Mouse (Mus musculus) liver, embryonic 12.5 days (tissue): Measurements from ENCODE around the gene Pou2f3. TPM values are rescaled to one million over a fixed set of nuclear protein-coding genes. Genes with fewer than 3 reads are reported as not detected.

Experiments used
- ATAC-seq: fragments of 200-750 bp; cut with Nextera tagmentation; 2 replicates; pipeline ENCODE4 v1.8.0; 2017; ENCODE audit warnings: moderate number of reproducible peaks, mild to moderate bottlenecking, moderate library complexity
- H3K27ac ChIP-seq: fragments of 300-500 bp; sonication (generic); 2 replicates; pipeline ENCODE4 v1.5.1; 2016; ENCODE audit warnings: mild to moderate bottlenecking
- H3K27me3 ChIP-seq: fragments of 300-500 bp; sonication (generic); replicated peaks from 2 replicates; pipeline ENCODE4 v1.6.1; 2016; ENCODE audit warnings: mild to moderate bottlenecking, moderate library complexity
- H3K36me3 ChIP-seq: fragments of 300-500 bp; sonication (generic); 2 replicates; pipeline ENCODE4 v1.6.1; 2016; ENCODE audit warnings: mild to moderate bottlenecking, moderate library complexity
- H3K4me1 ChIP-seq: fragments of 300-500 bp; sonication (generic); 2 replicates; pipeline ENCODE4 v1.6.1; 2016
- H3K4me2 ChIP-seq: fragments of 300-500 bp; sonication (generic); 2 replicates; pipeline ENCODE4 v1.6.1; 2016; ENCODE audit warnings: mild to moderate bottlenecking, moderate library complexity
- H3K4me3 ChIP-seq: fragments of 300-500 bp; sonication (generic); 2 replicates; pipeline ENCODE4 v1.5.1; 2016; ENCODE audit warnings: mild to moderate bottlenecking, moderate library complexity
- H3K9ac ChIP-seq: fragments of 300-500 bp; sonication (generic); 2 replicates; pipeline ENCODE4 v1.6.1; 2016; ENCODE audit warnings: mild to moderate bottlenecking, moderate library complexity
- H3K9me3 ChIP-seq: fragments of 300-500 bp; sonication (generic); replicated peaks from 2 replicates; pipeline ENCODE4 v1.6.1; 2016; ENCODE audit warnings: mild to moderate bottlenecking, moderate library complexity
- WGBS: fragments of 180-500 bp; shearing (Covaris S2); methylation state at CpG from one replicate; pipeline ENCODE4 v1.1.7; 2016; ENCODE audit not compliant: insufficient replicate concordance; 5-methylcytosine and 5-hydroxymethylcytosine counted together
- polyA plus RNA-seq: library from polyadenylated mRNA; unstranded; fragments of >200 nt; fragmentation: Nextera tagmentation; extraction: Ambion mirVana; gene quantifications from 2 replicates; pipeline ENCODE4 v1.2.1, GENCODE M21; 2016

Gene Pou2f3
- not detected in 2 replicates for polyA plus RNA-seq

DNA sequence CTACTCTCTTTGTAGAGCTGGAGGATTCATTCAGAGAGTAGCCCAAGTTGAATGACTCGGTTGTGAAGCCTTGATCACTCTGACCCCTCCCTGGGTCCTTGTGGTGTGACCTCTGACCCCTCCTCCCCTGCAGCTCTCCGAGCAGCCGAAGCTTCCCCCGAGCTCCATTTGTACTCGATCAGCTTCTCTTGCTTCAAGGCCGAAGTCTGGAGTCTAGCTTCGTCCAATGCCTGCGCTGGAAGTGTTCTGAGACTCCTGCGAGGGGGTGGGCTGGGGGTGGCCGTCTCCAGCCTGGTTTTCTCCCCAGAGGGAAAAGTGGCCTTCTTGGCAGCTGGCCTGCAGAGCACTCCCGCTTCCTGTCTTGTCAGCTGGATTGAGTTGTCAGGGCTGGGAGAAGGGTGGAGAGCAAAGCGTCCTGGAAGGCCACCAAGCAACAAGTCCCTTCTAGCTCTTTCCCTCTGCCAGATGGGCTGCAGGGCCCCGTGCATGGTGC lies at the start of gene Pou2f3:
Pou2f3 (minus strand) TSS at position 180 of the 493 bp plus-strand sequence.
- H3K4me2 ChIP-seq = 0 out of 2 replicates have a peak within 1 kb of the TSS, but pooled peaks have one; percentile 22
- no peaks in the 10 kb centered on the region for H3K9me3 ChIP-seq
- ATAC-seq = no peak
- no peak within 1 kb of the TSS for H3K27ac ChIP-seq
- H3K36me3 ChIP-seq = no peaks in the 10 kb centered on the region
- WGBS = 12% methylated on average over 13 of the region's 13 CpGs
- no peak within 1 kb of the TSS for H3K4me3 ChIP-seq
- H3K4me1 ChIP-seq = peaks cover 14% of the 10 kb centered on the region
- H3K9ac ChIP-seq = no peak within 1 kb of the TSS
- peaks cover 69% of the 10 kb centered on the region for H3K27me3 ChIP-seq

DNA sequence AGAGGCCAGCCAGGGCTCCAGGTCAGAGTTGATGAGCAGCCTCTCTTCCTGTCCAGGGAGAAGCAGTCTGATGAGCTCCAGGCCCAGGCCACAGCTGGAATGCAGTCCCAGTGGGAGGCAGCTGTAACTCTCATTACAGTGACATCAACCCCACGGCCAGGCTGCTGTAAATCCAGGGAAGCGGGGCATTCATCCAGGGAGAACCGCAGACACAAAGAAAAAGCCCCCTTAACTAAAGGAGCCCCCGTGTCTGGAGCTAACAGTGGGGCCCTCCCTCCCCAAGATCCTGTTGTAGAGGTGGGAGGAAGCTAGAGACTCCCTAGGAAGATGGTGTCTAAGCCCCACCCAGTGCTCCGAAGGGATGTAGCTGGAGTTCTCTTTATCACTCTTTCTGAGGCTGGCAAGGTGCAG lies 43.1 kb upstream of the Pou2f3 start:
- no peak overlapping the region for H3K9ac ChIP-seq
- peaks cover 29% of the 10 kb centered on the region for H3K4me1 ChIP-seq
- 56% methylated on average over 5 of the region's 5 CpGs for WGBS
- H3K4me2 ChIP-seq = no peak overlapping the region
- ATAC-seq = no peak
- peak overlapping the region; percentile 2; the same call in 1 of the 2 replicates for H3K27ac ChIP-seq
- 0 out of 2 replicates have a peak, but pooled peaks cover 7% of the 10 kb centered on the region for H3K27me3 ChIP-seq
- no peaks in the 10 kb centered on the region for H3K36me3 ChIP-seq
- no peak overlapping the region for H3K4me3 ChIP-seq
- H3K9me3 ChIP-seq = no peaks in the 10 kb centered on the region

DNA sequence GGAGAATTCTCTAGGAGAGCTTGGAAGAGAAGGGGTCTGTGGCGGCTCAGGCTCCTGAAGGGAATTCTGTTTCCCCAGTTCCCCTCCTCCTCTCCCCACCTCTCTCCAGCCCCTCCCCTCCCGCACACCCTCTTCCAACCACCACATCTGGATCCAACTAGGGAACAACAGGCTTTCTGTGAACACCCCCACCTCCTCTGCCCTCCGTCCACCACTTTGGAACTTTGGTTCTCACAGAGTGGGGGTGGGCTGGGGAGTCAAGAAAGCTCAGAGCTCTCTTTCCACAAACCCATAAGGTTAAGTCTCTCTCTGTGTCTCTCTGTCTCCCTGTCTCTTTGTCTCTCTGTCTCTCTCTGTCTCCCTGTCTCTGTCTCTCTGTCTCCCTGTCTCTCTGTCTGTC lies 42.6 kb upstream of the Pou2f3 start:
- Histone ChIP-seq H3K9ac (no peak overlapping the region), H3K27me3 (0 out of 2 replicates have a peak, but pooled peaks cover 7% of the 10 kb centered on the region), H3K4me3 (no peak overlapping the region), H3K4me1 (peaks cover 33% of the 10 kb centered on the region), H3K27ac (no peak overlapping the region), H3K4me2 (no peak overlapping the region), H3K9me3 (no peaks in the 10 kb centered on the region), H3K36me3 (no peaks in the 10 kb centered on the region)
- WGBS = 70% methylated on average over 3 of the region's 3 CpGs
- ATAC-seq = no peak

DNA sequence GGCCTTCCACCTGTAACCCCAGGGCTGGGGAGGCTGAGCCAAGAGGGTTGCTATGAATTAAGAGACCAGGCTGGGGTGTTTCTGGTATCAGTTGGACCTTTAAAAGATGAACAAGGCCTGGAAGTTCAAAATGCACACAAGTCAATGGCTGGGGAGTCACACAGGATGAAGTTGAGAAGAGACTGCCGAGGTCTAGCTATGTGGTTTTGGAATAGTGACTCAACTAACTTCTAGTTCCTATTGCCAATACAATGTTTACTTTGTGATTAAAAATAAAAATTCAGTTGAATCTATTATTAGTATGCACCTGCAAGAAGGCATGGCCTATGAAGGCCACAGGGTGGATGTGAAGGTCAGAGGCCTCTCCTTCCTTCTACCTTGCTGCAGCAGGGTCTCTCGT lies 41.6 kb upstream of the Pou2f3 start:
- Histone ChIP-seq H3K9ac (no peak overlapping the region), H3K4me2 (no peak overlapping the region), H3K27me3 (0 out of 2 replicates have a peak, but pooled peaks cover 7% of the 10 kb centered on the region), H3K4me1 (peaks cover 32% of the 10 kb centered on the region), H3K27ac (no peak overlapping the region), H3K4me3 (no peak overlapping the region), H3K36me3 (no peaks in the 10 kb centered on the region), H3K9me3 (no peaks in the 10 kb centered on the region)
- ATAC-seq = no peak
- 53% methylated on average over 2 of the region's 2 CpGs for WGBS

DNA sequence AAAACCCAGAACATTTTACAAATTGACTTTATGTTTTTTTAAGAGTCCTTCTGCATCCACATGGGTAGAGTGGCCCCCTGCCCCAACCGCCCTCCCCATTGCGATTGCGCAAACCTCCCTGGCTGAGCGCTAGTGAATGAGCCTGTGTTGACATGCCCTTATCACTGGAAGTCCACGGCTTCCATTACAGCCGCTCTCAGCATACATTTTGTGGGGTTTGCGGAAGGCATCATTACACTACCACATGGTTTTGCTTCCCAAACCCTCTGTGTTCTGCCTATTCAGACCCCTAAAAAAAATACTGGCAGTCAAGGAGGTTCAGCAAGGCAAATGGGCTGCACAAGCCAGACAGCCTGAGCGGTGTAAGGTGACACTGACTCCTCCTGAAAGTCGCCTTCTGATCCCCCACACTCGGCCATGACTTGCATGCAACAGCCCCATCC lies 36.6 kb upstream of the Pou2f3 start:
- 0 out of 2 replicates have a peak overlapping the region, but pooled peaks have one; percentile 24 for H3K9ac ChIP-seq
- H3K27ac ChIP-seq = peak overlapping the region; percentile 52
- no peaks in the 10 kb centered on the region for H3K27me3 ChIP-seq
- H3K4me3 ChIP-seq = peak overlapping the region; percentile 16; the same call in 1 of the 2 replicates
- H3K4me1 ChIP-seq = peaks cover 65% of the 10 kb centered on the region
- peak; percentile 71 for ATAC-seq
- peak overlapping the region; percentile 53 for H3K4me2 ChIP-seq
- H3K36me3 ChIP-seq = no peaks in the 10 kb centered on the region
- WGBS = 7% methylated on average over 10 of the region's 10 CpGs
- H3K9me3 ChIP-seq = no peaks in the 10 kb centered on the region

DNA sequence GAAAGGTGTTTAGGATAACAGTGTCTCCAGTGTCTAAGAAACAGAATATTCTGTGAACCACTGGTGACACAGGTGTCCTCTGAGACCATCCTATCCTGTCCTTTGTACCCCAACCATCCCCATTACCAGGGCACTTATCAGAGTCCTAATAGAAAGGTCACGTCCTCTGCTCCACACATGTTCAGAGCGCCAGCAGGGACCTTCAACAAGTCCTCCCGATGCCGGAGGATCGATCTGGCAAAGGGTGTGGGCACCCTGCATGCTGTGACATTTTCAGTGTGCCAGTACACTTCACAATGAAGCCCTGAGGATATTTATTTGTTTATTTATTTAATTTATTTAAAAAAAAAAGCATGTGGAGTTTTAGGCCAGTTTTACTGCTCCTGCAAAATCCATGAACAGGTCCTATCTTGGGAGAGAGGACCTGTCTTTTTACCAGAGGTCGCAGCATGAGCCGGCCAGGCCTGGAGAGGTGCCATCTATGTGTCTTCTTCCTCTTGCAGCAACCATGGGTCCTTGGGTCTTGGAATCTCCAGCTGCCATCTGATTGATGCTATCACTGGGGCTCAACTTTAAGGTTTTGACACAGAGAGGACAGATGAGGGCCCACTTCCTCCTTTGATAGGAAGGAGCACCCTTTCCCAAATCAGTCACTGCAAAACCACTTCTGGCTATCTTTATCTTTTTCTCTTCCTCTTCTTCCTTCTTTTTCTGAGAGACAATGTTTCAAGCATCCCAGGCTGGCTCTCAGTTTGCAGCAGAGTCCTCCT lies 35.8 kb upstream of the Pou2f3 start:
- Histone ChIP-seq H3K27ac (peak overlapping the region; percentile 52; the same call in 1 of the 2 replicates), H3K4me1 (peaks cover 73% of the 10 kb centered on the region), H3K9ac (0 out of 2 replicates have a peak overlapping the region, but pooled peaks have one; percentile 24), H3K9me3 (no peaks in the 10 kb centered on the region), H3K27me3 (no peaks in the 10 kb centered on the region), H3K4me3 (no peak overlapping the region), H3K36me3 (no peaks in the 10 kb centered on the region), H3K4me2 (peak overlapping the region; percentile 53)
- WGBS = 53% methylated on average over 7 of the region's 7 CpGs
- no peak for ATAC-seq

DNA sequence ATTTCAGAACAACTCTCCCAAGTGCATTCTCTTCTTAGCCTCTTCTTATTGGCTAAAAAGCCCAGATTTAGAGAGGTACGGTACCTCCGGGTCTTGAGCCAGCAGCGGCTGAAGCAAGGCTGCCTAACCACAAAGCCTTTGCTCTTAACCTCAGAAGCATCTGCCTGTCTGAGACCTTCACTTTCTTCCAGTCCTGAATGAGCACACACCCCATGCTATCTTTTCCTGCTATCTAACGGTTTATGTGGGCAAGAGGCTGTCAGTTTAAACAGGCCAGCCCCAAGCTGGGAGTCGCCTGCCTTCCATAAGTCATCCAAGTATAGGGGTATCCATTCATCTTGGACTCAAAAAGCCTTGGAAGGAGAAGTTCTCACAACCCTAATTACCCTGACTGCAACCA lies 32.3 kb upstream of the Pou2f3 start:
- no peaks in the 10 kb centered on the region for H3K27me3 ChIP-seq
- no peaks in the 10 kb centered on the region for H3K9me3 ChIP-seq
- peak overlapping the region; percentile 88 for H3K4me2 ChIP-seq
- WGBS = 14% methylated on average over 5 of the region's 5 CpGs
- H3K4me3 ChIP-seq = no peak overlapping the region
- H3K36me3 ChIP-seq = no peaks in the 10 kb centered on the region
- peaks cover 90% of the 10 kb centered on the region for H3K4me1 ChIP-seq
- ATAC-seq = no peak
- H3K9ac ChIP-seq = peak overlapping the region; percentile 29
- H3K27ac ChIP-seq = peak overlapping the region; percentile 97

DNA sequence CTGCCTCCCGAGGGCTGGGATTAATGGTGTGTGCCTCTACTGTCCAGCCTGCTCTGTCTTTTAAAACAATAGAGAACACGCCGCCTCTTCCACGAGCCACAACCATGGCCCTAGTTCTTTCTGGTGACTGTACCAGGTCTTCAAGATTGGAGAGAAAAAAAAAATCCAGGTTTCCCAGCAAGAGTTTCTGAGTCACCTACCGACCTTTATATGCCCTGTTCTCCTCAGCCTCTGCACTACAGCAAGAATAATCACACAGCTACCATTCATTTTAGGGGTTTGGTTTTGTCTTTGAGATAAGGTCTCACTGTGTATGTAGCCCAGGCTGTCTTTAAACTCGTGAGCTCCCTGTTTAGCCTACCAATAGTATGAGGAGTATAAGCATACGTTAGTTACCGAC lies 31.8 kb upstream of the Pou2f3 start:
- H3K27me3 ChIP-seq = no peaks in the 10 kb centered on the region
- peaks cover 1% of the 10 kb centered on the region; the same call in 1 of the 2 replicates for H3K36me3 ChIP-seq
- H3K9me3 ChIP-seq = no peaks in the 10 kb centered on the region
- no peak for ATAC-seq
- WGBS = 35% methylated on average over 8 of the region's 8 CpGs
- peak overlapping the region; percentile 88 for H3K4me2 ChIP-seq
- peaks cover 91% of the 10 kb centered on the region for H3K4me1 ChIP-seq
- H3K27ac ChIP-seq = peak overlapping the region; percentile 97
- no peak overlapping the region for H3K4me3 ChIP-seq
- H3K9ac ChIP-seq = peak overlapping the region; percentile 29

DNA sequence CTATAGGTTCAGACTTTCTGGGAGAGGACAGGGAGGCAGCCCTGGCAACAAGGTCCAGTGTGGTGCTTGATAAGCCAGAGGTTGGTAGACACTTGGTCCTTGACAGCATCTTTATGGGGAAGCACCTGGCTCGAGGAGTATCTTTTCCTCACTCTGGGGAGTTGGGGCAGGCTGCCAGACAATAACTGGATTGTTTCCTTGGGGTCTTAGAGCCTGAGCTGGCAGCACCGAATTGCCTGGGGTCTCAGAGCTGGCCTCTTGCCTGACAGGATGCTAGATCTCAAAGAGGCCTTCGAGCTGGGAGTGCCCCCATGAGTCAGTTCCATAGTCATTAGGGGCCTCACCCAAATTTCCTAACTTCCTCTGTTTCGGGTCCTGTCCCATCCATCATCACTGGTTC lies 31.1 kb upstream of the Pou2f3 start:
- Histone ChIP-seq H3K4me3 (no peak overlapping the region), H3K4me2 (peak overlapping the region; percentile 88), H3K9me3 (no peaks in the 10 kb centered on the region), H3K9ac (peak overlapping the region; percentile 29), H3K4me1 (peaks cover 91% of the 10 kb centered on the region), H3K27me3 (no peaks in the 10 kb centered on the region), H3K36me3 (peaks cover 8% of the 10 kb centered on the region), H3K27ac (peak overlapping the region; percentile 97)
- WGBS = 21% methylated on average over 4 of the region's 4 CpGs
- no peak for ATAC-seq

DNA sequence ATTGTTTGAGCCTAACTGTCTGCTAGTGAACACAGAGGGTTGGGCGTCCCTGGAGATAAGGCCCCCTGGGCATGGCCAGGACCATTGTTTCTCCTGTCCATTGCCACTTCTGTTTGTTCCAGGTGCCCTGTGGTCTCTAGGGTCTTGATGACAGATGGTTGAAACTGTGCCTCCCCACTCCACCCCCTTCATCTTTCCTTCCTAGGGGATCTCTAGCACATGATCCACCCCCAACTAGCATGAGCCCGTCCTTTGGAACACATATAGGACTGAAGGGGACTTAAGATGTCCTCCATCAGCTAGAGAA lies 30.4 kb upstream of the Pou2f3 start:
- ATAC-seq = no peak
- WGBS = 22% methylated on average over 2 of the region's 2 CpGs
- Histone ChIP-seq H3K4me3 (peak overlapping the region; percentile 84), H3K9me3 (no peaks in the 10 kb centered on the region), H3K36me3 (peaks cover 14% of the 10 kb centered on the region), H3K4me1 (peaks cover 91% of the 10 kb centered on the region), H3K27me3 (no peaks in the 10 kb centered on the region), H3K4me2 (peak overlapping the region; percentile 88), H3K27ac (peak overlapping the region; percentile 97), H3K9ac (peak overlapping the region; percentile 92)

DNA sequence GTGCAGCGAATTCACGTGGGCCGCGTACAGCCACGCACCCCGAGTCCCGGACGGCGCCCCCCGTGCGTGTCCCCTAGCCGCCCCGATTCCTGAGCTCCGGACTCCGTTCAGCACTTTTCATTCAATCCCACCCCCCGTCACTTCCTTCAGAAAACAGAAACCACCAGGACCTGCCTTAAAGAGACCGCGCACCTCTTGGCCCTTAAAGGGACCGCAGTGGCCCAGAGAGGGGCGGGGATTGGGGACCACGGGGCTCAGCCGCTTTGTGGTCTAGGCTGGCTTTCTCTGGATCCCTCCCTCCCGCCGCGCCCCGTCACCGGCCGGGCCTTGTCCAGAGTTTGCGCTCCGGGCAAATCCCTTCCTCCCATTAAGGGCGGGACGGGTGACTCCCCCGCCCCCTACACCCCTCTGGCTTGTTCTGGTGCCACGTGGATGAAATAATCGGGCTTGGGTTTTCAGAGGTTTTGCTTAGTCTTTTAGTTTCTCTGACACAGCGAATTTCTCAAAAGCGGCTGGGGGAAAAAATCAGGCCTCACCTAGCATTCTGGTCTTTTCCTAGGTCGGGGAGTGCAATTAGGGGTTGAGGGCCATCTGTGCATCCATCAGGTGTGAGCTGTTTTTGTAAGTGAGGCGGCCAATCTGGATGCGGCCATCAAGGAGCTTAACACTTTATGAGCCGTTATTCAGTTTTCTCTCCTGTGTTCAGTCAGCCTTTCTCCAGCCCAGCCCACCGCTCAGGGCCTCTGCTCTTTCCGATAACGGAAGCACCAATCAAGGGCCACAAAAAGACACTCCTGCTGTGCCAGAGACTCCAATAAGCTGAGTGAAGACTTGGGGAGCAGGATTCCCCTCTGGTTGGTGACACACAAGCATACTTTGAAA lies 29.8 kb upstream of the Pou2f3 start, which contains the start of gene Oaf:
Oaf (minus strand) TSS at position 200 of the 882 bp plus-strand sequence.
- H3K4me2 ChIP-seq = peak within 1 kb of the TSS; percentile 88
- peaks cover 91% of the 10 kb centered on the region for H3K4me1 ChIP-seq
- peak within 1 kb of the TSS; percentile 97 for H3K27ac ChIP-seq
- H3K36me3 ChIP-seq = peaks cover 19% of the 10 kb centered on the region
- H3K27me3 ChIP-seq = no peaks in the 10 kb centered on the region
- peak within 1 kb of the TSS; percentile 84 for H3K4me3 ChIP-seq
- H3K9ac ChIP-seq = peak within 1 kb of the TSS; percentile 92
- H3K9me3 ChIP-seq = no peaks in the 10 kb centered on the region
- 3% methylated on average over 44 of the region's 44 CpGs for WGBS
- peak; percentile 82 for ATAC-seq
